Mouse (Mus musculus) ovary, postnatal 36 days (tissue): ENCODE results near the gene Dhx32.

Experiments used
- DNase-seq: peaks from one replicate; pipeline ENCODE4 v3.0.0; 2022; ENCODE audit warnings: low spot score, mixed read lengths

Gene Dhx32

DNA sequence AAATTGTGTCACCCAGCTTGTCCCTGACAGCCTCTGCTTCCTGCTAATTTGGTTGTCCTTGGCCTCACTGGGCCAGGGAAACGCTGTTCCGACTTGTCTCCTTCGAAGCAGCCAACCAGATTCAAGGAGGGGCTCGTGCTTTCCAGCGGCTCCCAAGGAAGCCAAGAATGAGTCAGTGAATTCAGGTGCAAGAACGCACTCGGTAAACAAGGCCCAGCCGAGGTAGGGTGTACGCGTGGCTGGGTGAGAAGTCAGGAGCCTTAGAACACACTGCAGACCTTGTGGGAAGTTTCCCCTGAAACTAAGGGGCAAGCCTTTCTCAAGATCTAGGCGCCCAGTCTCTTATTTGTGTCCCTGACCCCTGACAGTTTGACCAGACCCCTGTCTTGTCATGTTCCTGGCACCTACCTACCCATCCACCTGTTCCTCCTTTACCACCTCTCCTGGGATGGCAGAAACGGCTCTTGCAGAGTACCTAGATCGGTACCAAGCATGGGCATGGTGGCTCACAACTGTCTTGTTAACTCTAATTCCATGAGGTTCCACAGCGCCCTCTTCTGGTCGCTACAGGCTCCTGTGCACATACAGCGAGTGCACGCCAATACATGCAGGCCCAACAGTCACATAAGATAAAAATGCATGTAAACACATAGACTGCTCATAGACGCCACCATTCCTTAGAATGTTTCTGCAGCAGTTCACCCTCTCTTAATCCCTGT is at the start of gene Dhx32:
TSS of gene Dhx32 (minus strand) at position 10 of the 719 bp plus-strand sequence.
- peak; percentile 76 for DNase-seq

DNA sequence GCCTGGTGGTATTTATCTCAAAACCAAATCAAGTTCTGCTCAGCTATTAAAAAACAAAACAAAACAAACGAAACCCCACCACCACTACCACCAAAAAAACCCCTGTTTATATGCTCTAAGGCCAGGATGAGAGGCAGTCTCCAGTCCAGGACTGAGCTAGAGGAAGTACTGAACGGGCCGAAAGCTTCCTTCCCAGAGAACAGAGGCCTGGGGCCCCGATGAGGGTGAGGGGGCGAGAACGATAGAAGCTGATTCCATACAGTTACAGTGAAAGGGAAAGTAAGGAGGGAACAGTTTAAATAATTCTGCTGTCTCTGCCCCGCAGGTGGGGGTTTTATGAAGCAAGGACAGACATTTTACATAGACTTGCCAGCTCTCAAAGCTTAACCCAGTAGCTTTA is 47.1 kb upstream of the Dhx32 start:
- no peak for DNase-seq

DNA sequence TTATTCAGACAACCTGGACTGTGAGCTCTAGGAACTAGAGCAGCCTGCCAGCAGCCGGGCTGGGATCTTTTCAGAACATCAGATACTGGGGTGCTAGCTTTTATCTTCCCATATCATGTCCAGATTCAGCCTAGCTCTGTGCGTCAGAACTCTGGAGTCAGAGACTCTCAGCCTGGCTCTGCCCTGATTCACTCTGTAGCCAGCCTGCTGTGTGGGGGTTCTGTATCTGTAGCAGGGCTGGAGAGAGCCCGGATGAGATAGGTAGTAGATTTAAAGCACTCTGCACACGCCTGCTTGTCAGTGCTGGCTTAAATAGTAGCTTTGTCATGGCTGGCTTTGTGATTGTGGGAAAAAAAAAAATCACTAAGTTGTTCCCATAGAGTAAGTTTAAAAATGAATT is 46.0 kb upstream of the Dhx32 start:
- DNase-seq: no peak

DNA sequence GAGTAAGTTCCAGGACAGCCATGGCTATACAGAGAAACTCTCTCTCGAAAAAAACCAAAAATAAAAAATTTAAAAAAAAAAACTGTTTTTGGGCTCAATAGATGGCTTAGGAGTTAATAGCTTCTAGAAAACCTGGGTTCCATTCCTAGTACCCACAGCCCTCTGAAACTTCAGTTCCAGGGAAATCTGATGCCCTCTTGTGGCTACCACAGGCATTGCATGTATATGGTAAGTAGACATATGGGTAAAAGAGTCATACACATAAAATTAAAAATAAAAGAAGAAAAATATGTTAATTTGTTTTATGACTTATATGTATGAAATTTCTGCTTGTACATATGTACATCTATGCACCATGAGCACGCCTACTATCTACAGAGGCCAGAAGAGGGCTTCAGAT is 42.1 kb upstream of the Dhx32 start:
- DNase-seq: no peak

DNA sequence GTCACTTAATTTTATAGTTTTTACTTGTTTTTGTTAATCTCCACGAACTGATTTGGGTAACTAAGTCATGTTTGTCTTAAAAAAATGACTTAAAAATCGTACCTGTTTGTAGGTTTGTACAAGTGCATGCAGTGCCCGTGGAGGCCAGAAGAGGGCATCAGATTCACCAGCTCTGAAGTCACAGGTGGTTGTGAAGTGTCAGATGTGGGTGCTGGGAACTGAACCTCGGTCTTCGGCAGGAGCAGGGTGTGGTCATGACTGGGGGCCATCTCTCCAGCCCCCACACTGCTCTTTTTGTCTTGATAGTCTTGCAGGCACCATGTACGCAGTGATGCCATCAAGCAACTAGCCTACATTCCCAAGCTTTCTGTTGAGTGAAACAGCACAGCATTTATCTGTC is 41.2 kb upstream of the Dhx32 start:
- DNase-seq: no peak

DNA sequence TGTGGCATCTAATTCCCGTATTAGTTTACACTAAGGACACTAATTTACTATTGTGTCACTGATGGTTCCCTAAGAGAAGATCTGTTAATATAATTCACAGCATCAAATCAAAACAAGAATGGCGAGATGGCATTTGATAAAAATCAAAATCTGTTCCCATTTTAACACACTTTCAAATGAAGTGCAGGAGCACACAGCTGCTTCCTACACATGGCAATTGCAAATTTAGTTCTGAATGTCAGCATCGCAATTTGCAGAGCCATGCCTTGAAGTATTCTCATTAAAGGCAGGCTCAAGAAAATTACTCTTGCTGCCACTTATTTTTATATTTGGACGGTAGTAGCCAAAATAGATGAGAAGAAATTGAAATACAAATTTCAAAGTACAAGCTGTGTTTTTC is 30.8 kb upstream of the Dhx32 start:
- no peak for DNase-seq

DNA sequence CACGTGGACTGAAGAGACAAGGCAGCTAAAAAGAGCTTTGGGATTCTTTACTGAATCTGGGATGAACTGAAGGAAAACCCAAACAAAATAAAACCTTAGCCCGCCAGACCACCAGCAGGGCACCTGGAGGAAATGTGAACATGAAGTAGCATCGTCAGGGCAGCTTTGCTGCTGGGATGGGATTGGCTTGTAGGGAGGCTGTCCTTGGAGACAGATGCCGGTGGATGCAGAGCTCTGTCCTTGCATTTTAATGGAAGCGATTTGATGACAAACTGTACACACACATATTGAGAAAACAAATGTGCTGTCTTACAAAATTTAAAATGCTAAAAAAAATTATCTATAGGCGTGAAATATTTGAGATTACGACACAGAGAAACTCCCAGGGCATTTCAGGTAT is 30.4 kb upstream of the Dhx32 start:
- DNase-seq: no peak

DNA sequence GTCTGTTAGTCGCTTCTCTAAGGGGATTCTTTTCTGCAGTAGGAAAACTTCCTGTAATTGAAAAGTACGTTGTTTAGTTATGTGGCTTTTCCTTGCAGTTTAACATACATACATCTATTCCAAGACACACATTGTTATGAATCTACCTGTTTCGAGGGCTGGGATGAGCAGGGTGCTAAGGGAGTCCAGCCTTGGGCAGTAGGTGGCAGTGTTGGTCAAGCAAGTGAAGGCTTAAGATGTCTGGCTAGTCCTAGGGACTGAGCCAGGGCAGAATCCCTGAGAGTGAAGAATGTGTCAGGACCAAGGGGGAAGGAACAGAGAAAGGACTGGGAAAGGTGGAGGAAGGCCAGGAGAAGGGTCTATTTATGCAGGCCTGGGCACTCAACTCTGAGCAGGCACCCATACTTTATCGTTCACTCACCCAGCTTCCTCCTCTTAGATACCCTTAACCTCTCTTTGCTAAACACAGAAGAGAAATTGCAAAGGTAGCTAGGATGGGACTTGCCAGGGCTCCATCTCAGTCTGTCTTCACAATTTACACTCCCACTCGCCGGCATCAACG is 23.2 kb upstream of the Dhx32 start:
- peak; percentile 59 for DNase-seq

DNA sequence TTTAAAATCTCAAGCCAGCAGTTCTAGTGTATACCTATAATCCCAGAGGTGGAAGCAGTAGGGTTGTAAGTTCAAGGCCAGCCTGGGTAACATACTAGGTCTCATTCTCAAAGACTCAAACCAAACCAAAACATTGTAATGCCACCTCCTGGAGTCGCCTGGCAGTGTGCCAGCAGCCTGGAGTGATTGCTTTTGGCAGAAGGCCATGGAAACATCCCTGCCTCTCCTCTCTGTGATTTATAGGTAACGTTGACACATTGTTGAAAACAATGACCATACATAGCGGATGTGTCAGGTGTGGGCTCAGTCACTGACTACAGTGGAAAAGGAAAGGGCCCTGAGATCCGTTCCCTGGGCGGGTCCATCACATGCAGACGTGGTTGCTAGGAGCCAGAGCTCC is 19.3 kb upstream of the Dhx32 start:
- no peak for DNase-seq

DNA sequence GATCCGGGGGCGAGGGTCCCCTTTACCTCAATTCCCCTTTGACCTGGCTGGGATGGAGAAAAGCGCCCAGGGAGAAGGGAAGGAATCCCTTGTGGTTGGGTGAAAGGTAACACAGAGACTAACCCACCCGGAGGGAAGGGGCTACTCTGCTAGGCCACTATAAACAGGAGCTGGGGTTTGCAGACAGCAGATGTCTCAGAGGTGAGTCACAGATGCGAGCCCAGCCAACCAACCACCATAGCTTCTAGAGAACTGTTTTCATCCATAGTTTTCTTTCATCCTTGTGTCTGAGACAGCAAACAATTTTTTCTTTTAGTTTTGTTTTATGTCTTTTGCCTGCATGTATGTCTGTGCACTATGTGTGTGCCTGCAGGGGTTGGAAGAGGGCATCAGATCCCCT is 17.4 kb upstream of the Dhx32 start:
- no peak for DNase-seq

DNA sequence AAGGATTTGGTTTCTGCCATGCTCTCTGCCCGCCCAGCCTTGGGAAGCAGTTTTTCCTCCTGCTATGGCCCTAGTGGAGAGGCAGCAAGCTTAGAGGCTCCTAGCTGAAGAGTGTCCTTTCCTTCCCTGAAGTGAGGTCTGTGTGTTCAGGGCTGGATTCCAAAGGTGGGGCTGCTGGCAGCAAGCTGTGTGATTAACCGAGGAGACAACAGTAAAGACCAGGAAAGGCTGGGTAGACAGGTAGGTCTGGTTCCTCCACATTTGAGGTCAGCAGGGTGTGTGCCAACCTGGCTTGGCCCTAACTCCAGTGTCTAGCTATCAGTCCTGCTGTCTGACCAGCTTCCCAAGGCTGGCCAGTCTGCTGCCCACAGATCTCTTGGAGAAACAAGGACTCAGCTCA is 12.2 kb upstream of the Dhx32 start:
- DNase-seq: peak; percentile 13

DNA sequence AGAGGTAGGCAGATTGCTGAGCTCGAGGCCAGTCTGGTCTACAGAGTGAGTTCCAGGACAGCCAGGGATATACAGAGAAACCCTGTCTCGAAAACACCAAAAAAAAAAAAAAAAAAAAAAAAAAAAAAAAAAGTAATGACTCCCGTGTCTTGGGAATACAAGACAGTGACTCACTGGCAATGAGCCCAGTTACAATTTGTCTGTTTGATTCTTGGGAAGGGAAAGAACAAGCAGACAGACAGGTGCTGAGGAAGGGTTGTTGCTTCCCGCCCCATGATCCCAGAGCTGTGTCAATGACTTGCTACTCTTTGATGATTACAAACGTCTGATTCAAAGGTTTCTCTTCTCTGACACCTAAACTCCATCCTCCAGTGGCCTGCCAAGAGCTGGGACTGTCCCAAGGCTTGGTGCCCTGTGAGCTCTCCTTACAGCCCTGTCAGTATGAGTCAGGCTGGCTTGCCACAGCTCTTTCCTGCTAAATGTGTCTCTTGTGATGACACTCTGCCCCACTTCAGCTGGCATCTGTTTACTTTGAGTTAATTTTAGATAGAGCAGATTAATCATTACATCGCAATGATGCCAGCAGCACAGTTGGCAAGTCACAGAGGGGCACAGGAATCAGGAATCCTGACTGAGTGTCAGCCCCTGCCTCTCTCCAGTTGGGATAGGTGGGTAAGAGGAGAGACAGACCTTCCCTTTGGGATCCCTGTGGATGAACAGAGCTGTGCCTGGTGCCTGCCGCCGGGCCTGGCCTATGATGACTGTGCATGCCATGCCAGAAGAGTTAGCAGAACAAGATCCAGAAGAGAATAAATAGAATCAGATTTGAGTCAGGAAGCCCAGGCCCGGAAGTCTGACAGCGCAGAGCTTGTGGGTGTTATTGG is 11.0 kb upstream of the Dhx32 start:
- DNase-seq: peak; percentile 16

DNA sequence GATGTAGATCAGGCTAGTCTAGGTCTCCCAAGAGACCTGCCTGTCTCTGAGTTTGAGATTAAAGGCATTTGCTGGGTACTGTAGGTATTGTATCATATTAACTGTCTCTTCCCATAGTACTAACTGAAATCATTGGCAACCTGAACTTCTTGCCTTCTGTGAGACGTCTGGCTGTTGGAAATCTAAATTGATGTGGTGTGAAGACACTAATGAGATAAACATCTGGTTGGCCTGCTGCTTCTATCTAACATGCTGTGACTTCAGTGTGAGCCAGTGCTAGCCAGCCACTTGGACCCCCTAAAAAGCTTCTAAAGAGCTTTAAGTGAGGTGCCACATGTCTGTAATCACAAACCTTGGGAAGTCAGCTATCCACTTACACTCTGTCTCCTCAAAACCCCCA is 10.2 kb upstream of the Dhx32 start:
- no peak for DNase-seq

DNA sequence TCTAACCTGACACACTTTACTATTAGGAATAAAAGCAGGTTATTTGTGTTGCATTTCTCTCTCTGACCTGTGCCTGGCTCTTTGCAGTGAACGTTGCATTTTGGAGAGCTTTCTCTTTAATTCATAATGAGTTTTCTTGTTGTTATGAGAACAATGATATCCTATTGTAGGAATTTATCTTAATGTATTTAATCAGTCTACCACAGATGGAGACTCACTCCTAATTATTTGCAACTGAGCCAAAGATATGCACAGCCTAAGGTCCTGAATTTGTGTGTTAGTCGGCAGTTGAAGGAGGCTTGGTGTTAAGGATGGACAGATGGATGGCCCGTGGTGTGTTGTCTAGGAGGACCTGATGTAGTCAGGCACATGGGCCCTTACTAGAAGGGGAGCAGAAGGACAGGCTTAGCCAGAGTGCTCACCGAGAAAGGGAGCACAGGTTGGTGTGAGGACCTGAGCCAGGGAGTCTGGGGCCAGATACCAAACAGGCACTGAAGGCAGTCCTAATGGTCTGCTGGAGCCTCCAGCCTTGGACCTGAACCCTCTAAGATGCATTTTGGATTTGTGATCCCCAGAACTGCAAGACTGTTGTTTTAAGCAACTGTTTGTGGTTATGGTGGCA is 8.2 kb upstream of the Dhx32 start:
- no peak for DNase-seq

DNA sequence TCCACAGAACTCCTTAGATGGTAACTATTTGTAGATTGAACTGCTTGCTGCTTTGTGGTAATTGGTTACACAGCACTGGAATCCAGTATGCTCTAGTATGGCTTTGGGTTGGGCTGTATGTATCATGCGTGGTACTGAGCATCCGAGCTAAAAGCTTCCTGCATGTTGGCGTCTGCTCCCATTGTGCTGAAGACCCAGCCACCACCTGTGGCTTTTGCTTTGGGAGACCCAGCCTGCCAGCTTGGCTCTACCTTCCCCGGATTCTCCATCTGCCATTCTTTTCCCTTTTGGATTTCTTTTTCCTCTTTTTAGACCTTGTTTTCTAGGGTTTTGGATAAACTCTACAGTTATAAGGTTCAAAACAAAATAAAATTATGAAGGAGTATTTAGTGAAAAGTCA is 7.6 kb upstream of the Dhx32 start:
- no peak for DNase-seq

DNA sequence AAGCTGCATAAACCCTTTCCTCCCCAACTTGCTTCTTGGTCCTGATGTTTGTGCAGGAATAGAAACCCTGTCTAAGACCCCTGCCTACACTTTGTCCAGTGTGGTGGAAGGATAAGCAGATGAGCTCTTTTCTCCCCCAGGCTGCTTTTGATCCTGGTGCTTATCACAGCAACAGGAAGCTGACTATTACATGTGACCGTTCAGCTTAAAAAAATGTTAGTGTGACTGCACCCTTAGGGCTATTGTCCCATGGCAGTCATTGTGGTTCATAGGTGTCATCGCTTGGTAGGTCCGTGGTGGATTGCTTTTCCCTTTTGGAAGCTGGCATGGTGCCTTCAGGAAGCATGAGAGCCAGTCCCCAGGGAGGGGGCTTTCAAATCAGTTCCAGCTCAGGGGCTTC is 5.6 kb upstream of the Dhx32 start:
- DNase-seq: no peak

DNA sequence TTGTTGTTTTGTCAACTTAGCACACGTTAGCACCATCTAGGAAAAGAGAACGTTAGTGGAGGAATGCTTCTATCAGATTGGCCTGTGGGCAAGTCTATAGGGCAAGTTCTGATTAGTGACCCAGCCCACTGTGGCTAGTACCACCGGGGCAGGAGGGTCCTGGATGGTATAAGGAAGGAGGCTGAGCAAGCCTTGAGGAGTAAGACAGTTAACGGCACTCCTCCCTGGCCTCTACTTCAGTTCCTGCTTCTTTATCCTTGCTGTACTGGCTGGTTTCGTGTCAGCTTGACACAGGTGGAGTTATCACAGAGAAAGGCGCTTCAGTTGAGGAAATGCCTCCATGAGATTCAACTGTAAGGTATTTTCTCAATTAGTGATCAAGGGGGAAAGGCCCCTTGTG is 5.0 kb upstream of the Dhx32 start:
- no peak for DNase-seq

DNA sequence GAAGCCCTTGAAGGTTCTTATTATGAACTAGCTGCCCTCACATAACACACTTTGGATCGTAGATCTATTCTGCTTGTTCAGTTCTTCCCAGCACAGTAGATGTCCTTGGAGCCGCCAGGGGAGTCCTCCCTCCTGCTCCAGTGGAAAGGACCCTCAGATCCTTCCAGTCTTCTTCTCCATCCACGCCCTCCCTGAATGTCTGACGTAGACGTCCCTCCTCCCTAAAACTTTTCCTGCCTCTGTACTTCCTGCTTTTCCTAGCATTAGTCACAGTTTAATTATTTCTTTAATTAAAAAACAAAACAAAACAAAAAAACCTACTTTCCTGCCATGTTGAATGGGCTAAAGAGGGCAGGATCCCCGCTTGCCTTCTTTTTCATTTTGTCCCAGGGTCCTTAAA is 535 bp downstream of the Dhx32 start:
- no peak for DNase-seq

DNA sequence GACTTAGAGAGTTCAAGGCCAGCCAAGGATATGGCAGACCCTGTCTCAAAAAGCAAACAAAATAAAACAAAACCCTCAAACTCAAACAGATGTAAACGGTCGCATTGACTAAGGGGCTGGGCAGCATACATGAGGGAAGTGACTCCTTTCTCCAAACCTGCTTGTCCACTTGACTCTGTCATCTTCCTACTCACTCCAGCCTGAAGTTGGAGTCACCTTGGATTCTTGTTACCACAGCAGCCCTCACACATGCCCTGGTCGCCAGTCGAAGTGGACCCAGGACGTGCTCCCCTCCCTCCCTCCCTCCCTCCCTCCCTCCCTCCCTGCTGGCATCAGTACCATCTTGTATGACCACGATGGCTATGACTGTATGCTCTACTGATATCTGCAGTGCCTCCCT is 943 bp downstream of the Dhx32 start:
- no peak for DNase-seq

DNA sequence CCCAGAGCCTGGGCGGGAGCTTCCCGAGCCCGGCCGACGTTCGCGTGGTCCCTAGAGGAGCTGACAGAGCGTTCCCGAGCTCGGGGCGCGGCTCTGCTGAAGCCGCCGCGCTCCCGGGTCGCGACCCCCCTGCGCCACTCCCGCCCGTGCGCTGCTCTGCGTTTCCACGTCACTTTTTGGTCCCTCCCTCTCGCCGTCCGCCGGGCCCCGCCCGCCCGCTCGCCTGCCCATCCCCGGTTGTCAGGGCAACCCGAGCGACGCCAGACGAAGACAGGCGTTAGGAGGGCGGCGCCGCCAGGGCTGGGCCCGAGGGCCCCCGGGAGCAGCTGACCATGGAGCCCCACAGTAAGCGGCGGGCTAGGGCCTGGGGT is 5.9 kb downstream of the Dhx32 start, which contains the start of gene Fank1:
TSS of gene Fank1 (plus strand) at position 236 of the 371 bp plus-strand sequence.
- DNase-seq: peak; percentile 89

DNA sequence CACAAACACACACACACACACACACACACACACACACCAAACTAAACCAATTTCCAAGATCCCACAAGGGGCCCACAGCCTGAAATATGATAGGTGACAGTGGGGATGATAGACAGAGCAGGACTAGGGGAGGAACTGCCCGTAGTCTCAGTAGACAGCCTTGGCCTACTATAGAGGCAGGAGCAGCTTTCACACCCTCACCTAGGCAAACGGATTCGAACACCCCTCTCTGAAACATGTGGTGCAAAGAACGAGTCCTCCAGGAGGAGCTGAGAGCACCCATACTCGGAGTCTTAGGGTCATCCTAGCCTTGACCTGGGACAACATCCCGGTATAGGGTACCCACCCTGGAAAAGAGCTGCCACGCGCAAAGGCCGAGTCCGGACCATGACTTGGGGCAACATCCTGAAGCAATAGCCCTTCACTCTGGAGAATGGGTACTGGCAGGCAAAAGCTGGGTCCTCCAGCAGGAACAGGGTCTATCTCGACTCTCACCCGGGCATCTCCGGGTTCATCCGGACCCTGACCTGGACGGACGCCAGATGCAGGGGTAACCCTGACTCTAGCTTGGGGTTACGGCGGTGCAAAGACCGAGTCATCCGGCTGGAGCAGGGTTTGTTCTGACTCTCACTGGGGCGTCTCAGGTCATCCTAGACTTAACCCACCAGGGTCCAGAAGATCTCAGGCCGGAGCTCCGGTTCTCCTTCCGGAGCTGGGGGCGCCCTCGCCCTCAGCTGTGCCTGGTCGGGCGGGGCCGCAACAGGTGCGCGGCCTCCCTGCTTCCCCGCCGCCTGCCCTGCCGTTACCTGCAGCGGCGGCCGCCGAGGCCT is 6.5 kb downstream of the Dhx32 start:
- DNase-seq: peak; percentile 48

DNA sequence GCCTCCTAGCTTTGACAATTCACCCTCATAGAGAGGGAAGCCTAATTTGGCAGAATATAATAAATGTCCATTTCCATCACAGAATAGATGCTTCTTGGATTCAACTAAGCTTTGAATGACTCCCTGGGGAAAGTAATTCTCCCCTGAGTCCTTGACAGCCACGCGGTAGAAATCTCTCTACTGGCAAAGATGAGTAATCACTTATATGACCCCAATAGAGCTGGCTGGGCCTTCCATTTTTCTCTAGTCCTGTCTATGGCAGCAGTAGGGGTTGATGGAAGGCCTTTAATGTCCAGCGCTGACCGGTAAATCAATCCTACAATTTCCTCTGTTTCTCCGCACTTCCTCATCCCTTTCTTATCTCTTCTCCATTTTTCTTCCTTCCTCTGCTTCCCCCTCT is 7.3 kb downstream of the Dhx32 start:
- no peak for DNase-seq
